Mouse (Mus musculus) liver, postnatal 0 days (tissue): ENCODE measurements around the gene Sufu.

Experiments used
- CTCF ChIP-seq: sonication (generic); IDR thresholded peaks from 2 replicates; pipeline ENCODE4 v1.5.1; 2016; ENCODE audit warnings: antibody characterized with exemption, low read depth
- EP300 ChIP-seq: IDR thresholded peaks from 2 replicates; pipeline ENCODE4 v1.6.1; 2016; ENCODE audit warnings: antibody characterized with exemption, low read depth, mild to moderate bottlenecking

DNA sequence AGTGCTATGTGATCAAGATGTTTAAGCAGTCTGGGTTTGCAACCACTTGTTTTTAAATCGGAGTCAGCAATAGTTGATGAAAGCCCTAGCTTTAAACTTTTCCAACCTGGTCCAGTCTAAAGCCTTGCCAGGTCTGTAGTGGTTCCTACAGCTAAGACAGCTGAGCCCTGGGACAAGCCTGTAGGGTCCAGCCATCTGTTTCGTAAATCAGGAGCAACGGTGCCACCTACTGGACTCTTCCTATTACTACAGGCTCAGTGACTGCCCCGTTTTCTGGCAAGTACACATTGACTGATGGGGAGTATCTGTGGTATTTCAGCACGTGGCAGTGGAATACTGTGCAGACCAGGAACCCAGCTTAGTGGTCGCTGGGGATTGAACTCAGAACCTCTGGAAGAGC lies 47.5 kb downstream of the Sufu start:
- TF ChIP-seq CTCF = peak; percentile 93
- no peak for TF ChIP-seq EP300
